Mouse (Mus musculus) CH12.LX (cell line): Measurements from ENCODE around the gene Cdadc1. TPM values are rescaled to one million over a fixed set of nuclear protein-coding genes. Genes with fewer than 3 reads are reported as not detected.

Experiments
- DNase-seq: peaks from one replicate; pipeline ENCODE4 v3.0.0-alpha.2; 2013; ENCODE audit errors: extremely low read depth
- H3K27ac ChIP-seq: 2 replicates; pipeline ENCODE4 v1.5.1; 2012; ENCODE audit warnings: low read depth, mild to moderate bottlenecking, control low read depth, moderate library complexity; ENCODE audit not compliant: insufficient read depth
- H3K27me3 ChIP-seq: replicated peaks from 2 replicates; pipeline ENCODE3; 2012; ENCODE audit warnings: inconsistent platforms
- H3K36me3 ChIP-seq, 2 experiments: replicated peaks in 1 of 2; 2 replicates each; pipeline versions ENCODE3 to v1.6.1; 2012; ENCODE audit warnings: inconsistent platforms in 1 of 2, low read length in 1 of 2, mild to moderate bottlenecking in 1 of 2, mixed read lengths in 1 of 2, moderate library complexity in 1 of 2; ENCODE audit not compliant: control insufficient read depth in 1 of 2, insufficient read depth in 1 of 2
- H3K4me1 ChIP-seq, 2 experiments: 2 replicates each; pipeline ENCODE4 v1.6.1; 2012; ENCODE audit warnings: inconsistent platforms in 1 of 2, moderate library complexity in 1 of 2; ENCODE audit not compliant: insufficient read depth in 2 of 2, control insufficient read depth in 1 of 2
- H3K4me2 ChIP-seq: 2 replicates; pipeline ENCODE4 v1.6.1; 2012; ENCODE audit warnings: low read depth, mild to moderate bottlenecking, control low read depth; ENCODE audit not compliant: poor library complexity, insufficient read depth, severe bottlenecking
- H3K4me3 ChIP-seq, 3 experiments: fragments of 150-350 bp in 1 of 3; sonication (generic) in 1 of 3; replicated peaks in 1 of 3; 2 replicates each; pipeline versions ENCODE3 to v1.5.1; 2011 to 2012; ENCODE audit warnings: low read depth in 2 of 3, low read length in 2 of 3, mild to moderate bottlenecking in 2 of 3, moderate library complexity in 2 of 3, control low read depth in 1 of 3, improper control_type of control experiment in 1 of 3, inconsistent platforms in 1 of 3, mixed read lengths in 1 of 3; ENCODE audit not compliant: poor library complexity in 1 of 3
- H3K79me2 ChIP-seq: replicated peaks from 2 replicates; pipeline ENCODE4 v1.6.1; 2012; ENCODE audit warnings: mild to moderate bottlenecking, moderate library complexity; ENCODE audit not compliant: control insufficient read depth, poor library complexity, insufficient read depth, severe bottlenecking; ENCODE audit errors: extremely low read depth
- H3K9ac ChIP-seq: 2 replicates; pipeline ENCODE4 v1.6.1; 2012; ENCODE audit warnings: low read depth, mild to moderate bottlenecking, control low read depth, moderate library complexity; ENCODE audit not compliant: insufficient read depth
- H3K9me3 ChIP-seq: replicated peaks from 2 replicates; pipeline ENCODE3; 2012; ENCODE audit warnings: low read length, inconsistent platforms, mixed read lengths
- BHLHE40 ChIP-seq: IDR thresholded peaks from 2 replicates; pipeline ENCODE4 v1.6.1; 2011; ENCODE audit warnings: mild to moderate bottlenecking, low read depth, low read length, improper control_type of control experiment
- CHD2 ChIP-seq: IDR thresholded peaks from 2 replicates; pipeline ENCODE4 v1.6.1; 2011; ENCODE audit warnings: low read length, improper control_type of control experiment
- CTCF ChIP-seq, 2 experiments: IDR thresholded peaks in 1 of 2; conservative IDR thresholded peaks in 1 of 2; 2 replicates each; pipeline ENCODE4 v1.5.1; 2011 to 2012; ENCODE audit warnings: low read depth in 2 of 2, low read length in 2 of 2, improper control_type of control experiment in 1 of 2, inconsistent platforms in 1 of 2, mild to moderate bottlenecking in 1 of 2, moderate library complexity in 1 of 2
- ELF1 ChIP-seq: IDR thresholded peaks from 2 replicates; pipeline ENCODE4 v1.6.1; 2014; ENCODE audit warnings: low read depth, mild to moderate bottlenecking, inconsistent platforms, low read length, improper control_type of control experiment
- EP300 ChIP-seq: IDR thresholded peaks from 2 replicates; pipeline ENCODE4 v1.6.1; 2011; ENCODE audit warnings: low read length, improper control_type of control experiment
- ETS1 ChIP-seq: conservative IDR thresholded peaks from 2 replicates; pipeline ENCODE4 v1.6.1; 2012; ENCODE audit warnings: low read depth, mild to moderate bottlenecking, inconsistent platforms, low read length, improper control_type of control experiment, moderate library complexity
- IRF4 ChIP-seq: IDR thresholded peaks from 2 replicates; pipeline ENCODE4 v1.6.1; 2014; ENCODE audit warnings: low read depth, mild to moderate bottlenecking, inconsistent platforms, low read length, improper control_type of control experiment
- KAT2A ChIP-seq: IDR thresholded peaks from 2 replicates; pipeline ENCODE4 v1.6.1; 2012; ENCODE audit warnings: low read length, improper control_type of control experiment, inconsistent platforms; ENCODE audit not compliant: insufficient replicate concordance
- MAFK ChIP-seq: IDR thresholded peaks from 2 replicates; pipeline ENCODE4 v1.6.1; 2011; ENCODE audit warnings: low read length, improper control_type of control experiment; ENCODE audit not compliant: insufficient replicate concordance
- MEF2A ChIP-seq: IDR thresholded peaks from 2 replicates; pipeline ENCODE4 v1.6.1; 2014; ENCODE audit warnings: low read depth, mild to moderate bottlenecking, inconsistent platforms, low read length, improper control_type of control experiment, borderline replicate concordance
- MYC ChIP-seq: IDR thresholded peaks from 2 replicates; pipeline ENCODE4 v1.6.1; 2011; ENCODE audit warnings: low read depth, mild to moderate bottlenecking, improper control_type of control experiment, low read length
- PAX5 ChIP-seq: IDR thresholded peaks from 2 replicates; pipeline ENCODE4 v1.6.1; 2012; ENCODE audit warnings: low read length, inconsistent platforms, mixed read lengths
- POLR2A ChIP-seq: IDR thresholded peaks from 2 replicates; pipeline ENCODE4 v1.6.1; 2011; ENCODE audit warnings: low read depth, mild to moderate bottlenecking, improper control_type of control experiment, low read length
- POLR2AphosphoS2 ChIP-seq: IDR thresholded peaks from 2 replicates; pipeline ENCODE4 v1.6.1; 2011; ENCODE audit warnings: low read depth, low read length, improper control_type of control experiment
- RAD21 ChIP-seq: IDR thresholded peaks from 2 replicates; pipeline ENCODE4 v1.6.1; 2011; ENCODE audit warnings: low read depth, mild to moderate bottlenecking, low read length, improper control_type of control experiment, moderate library complexity
- SIN3A ChIP-seq: IDR thresholded peaks from 2 replicates; pipeline ENCODE4 v1.6.1; 2012; ENCODE audit warnings: low read length, improper control_type of control experiment, inconsistent platforms
- TBP ChIP-seq: conservative IDR thresholded peaks from 2 replicates; pipeline ENCODE4 v1.6.1; 2011; ENCODE audit warnings: low read depth, low read length, improper control_type of control experiment
- TCF12 ChIP-seq: IDR thresholded peaks from 2 replicates; pipeline ENCODE4 v1.6.1; 2014; ENCODE audit warnings: low read depth, mild to moderate bottlenecking, inconsistent platforms, low read length, improper control_type of control experiment
- UBTF ChIP-seq: IDR thresholded peaks from 2 replicates; pipeline ENCODE4 v1.6.1; 2012; ENCODE audit warnings: low read depth, mild to moderate bottlenecking, inconsistent platforms, low read length, improper control_type of control experiment, moderate library complexity
- USF2 ChIP-seq: conservative IDR thresholded peaks from 2 replicates; pipeline ENCODE4 v1.6.1; 2011; ENCODE audit warnings: low read depth, low read length, improper control_type of control experiment
- ZC3H11A ChIP-seq: IDR thresholded peaks from 2 replicates; pipeline ENCODE4 v1.6.1; 2012; ENCODE audit warnings: low read depth, mild to moderate bottlenecking, inconsistent platforms, low read length, improper control_type of control experiment
- ZKSCAN1 ChIP-seq: IDR thresholded peaks from 2 replicates; pipeline ENCODE4 v1.6.1; 2012; ENCODE audit warnings: low read depth, inconsistent platforms, low read length, improper control_type of control experiment, borderline replicate concordance
- ZMIZ1 ChIP-seq: IDR thresholded peaks from 2 replicates; pipeline ENCODE4 v1.6.1; 2012; ENCODE audit warnings: low read depth, mild to moderate bottlenecking, inconsistent platforms, low read length, improper control_type of control experiment
- ZNF384 ChIP-seq: IDR thresholded peaks from 2 replicates; pipeline ENCODE4 v1.6.1; 2012; ENCODE audit warnings: low read depth, low read length, improper control_type of control experiment, inconsistent platforms
- dilution Hi-C: fragments of 300-500 bp; cut with MboI; formaldehyde crosslinking; loops from 2 replicates; pipeline ENCODE4 v1.14.3; 2020; ENCODE audit warnings: low sequenced_read_pairs; ENCODE audit not compliant: extremely low pct_unique_long_range_greater_than_20kb, extremely low pct_ligation_motif_present
- in situ Hi-C: fragments of 300-500 bp; cut with MboI; formaldehyde crosslinking; loops from 3 replicates; pipeline ENCODE4 v1.14.3; 2019; ENCODE audit warnings: low sequenced_read_pairs, low pct_ligation_motif_present, low pct_unique_long_range_greater_than_20kb, mixed read lengths
- polyA plus RNA-seq: library from polyadenylated mRNA; unstranded; fragments of >175 nt; gene quantifications from 2 replicates; pipeline ENCODE4 v1.2.1, GENCODE M21; 2012; ENCODE audit warnings: low read depth; ENCODE audit not compliant: insufficient read length
- total RNA-seq, 2 experiments: library from RNA; depleted of rRNA; stranded (reverse); fragments of 300-350 nt in 1 of 2; fragments of >200 nt in 1 of 2; gene quantifications; 2 replicates each; pipeline ENCODE4 v1.2.3; 2012 to 2014

Gene Cdadc1
- total and polyA plus RNA-seq, 3 experiments = 5.3 to 21.7 (median 11.0) TPM

GRCm38 (mm10) chr14:59594988-59595387 is 2.8 kb downstream of the Cdadc1 start (continued):
- no peak for TF ChIP-seq POLR2AphosphoS2
- TF ChIP-seq MEF2A = peak; percentile 98
- TF ChIP-seq ELF1 = peak; percentile 25; the same call in 1 of the 2 replicates
- TF ChIP-seq TBP = no peak

- Histone ChIP-seq H3K4me1 (peaks cover 6 to 70% of the 10 kb centered on the region in 2 experiments; a peak in 3 of 4 replicates), H3K79me2 (peaks cover 31% of the 10 kb centered on the region), H3K9me3 (no peaks in the 10 kb centered on the region), H3K27me3 (no peaks in the 10 kb centered on the region)
- no peak for TF ChIP-seq POLR2A
- TF ChIP-seq, all 38 proteins: peak for 0
- Histone ChIP-seq H3K4me2 (no peak overlapping the region), H3K36me3 (peaks cover 33 to 53% of the 10 kb centered on the region in 2 experiments), H3K4me3 (no peak overlapping the region), H3K27ac (no peak overlapping the region), H3K9ac (no peak overlapping the region)
- dilution Hi-C loops (no loop called here), in situ Hi-C loops (no loop called here)
- DNase-seq = no peak
Observed at GRCm38 (mm10) chr14:59592593-59592992, 5.2 kb downstream of the Cdadc1 start.

- peak overlapping the region; percentile 29; the same call in 1 of the 2 replicates for H3K4me2 ChIP-seq
- peaks cover 33 to 58% of the 10 kb centered on the region in 2 experiments for H3K36me3 ChIP-seq
- peaks cover 6 to 75% of the 10 kb centered on the region in 2 experiments; a peak in 3 of 4 replicates for H3K4me1 ChIP-seq
- H3K4me3 ChIP-seq = no peak overlapping the region
- no peak overlapping the region for H3K27ac ChIP-seq
- H3K79me2 ChIP-seq = peaks cover 24% of the 10 kb centered on the region
- TF ChIP-seq IRF4 (0 out of 2 replicates have a peak, but pooled peaks have one; percentile 12), BHLHE40 (peak; percentile 34; the same call in 1 of the 2 replicates), MYC (no peak), ETS1 (peak; percentile 55; the same call in 1 of the 2 replicates), TCF12 (no peak)
- H3K27me3 ChIP-seq = no peaks in the 10 kb centered on the region
- no peak overlapping the region for H3K9ac ChIP-seq
- peak; percentile 78 for DNase-seq
- dilution Hi-C loops (no loop called here), in situ Hi-C loops (no loop called here)
- no peaks in the 10 kb centered on the region for H3K9me3 ChIP-seq
Observed at GRCm38 (mm10) chr14:59591901-59592300, 5.9 kb downstream of the Cdadc1 start.

GRCm38 (mm10) chr14:59590614-59591013 is 7.1 kb downstream of the Cdadc1 start:
- Histone ChIP-seq H3K9me3 (no peaks in the 10 kb centered on the region), H3K36me3 (peaks cover 43 to 68% of the 10 kb centered on the region in 2 experiments), H3K27me3 (no peaks in the 10 kb centered on the region), H3K27ac (no peak overlapping the region), H3K9ac (no peak overlapping the region), H3K79me2 (peaks cover 16% of the 10 kb centered on the region), H3K4me2 (no peak overlapping the region), H3K4me3 (no peak overlapping the region), H3K4me1 (peaks cover 6 to 71% of the 10 kb centered on the region in 2 experiments; a peak in 3 of 4 replicates)
- DNase-seq = peak; percentile 51
- in situ Hi-C loops (no loop called here), dilution Hi-C loops (no loop called here)
- TF ChIP-seq ZC3H11A (no peak), BHLHE40 (no peak), RAD21 (peak; percentile 34), UBTF (no peak), KAT2A (no peak), EP300 (no peak), CHD2 (no peak), PAX5 (no peak), ZKSCAN1 (no peak), TCF12 (no peak), ELF1 (no peak), USF2 (no peak), CTCF (conservative IDR thresholded peaks at IDR 0.05 in 1 of 2, IDR thresholded peaks at IDR 0.05 in 1 of 2; ENCODE audit: low read depth in 2 of 2, low read length in 2 of 2) (peak; percentile 19 to 63; a peak in 3 of 4 replicates), SIN3A (no peak), ZMIZ1 (no peak), POLR2AphosphoS2 (no peak), MAFK (no peak), ZNF384 (no peak)
